Comparison of ENCODE assay signal across 37 mouse cellular contexts in genomic region chr11:110261867-110262266, GRCm38 (mm10). TPM values are rescaled to one million over a fixed set of nuclear protein-coding genes. Genes with fewer than 3 reads are reported as not detected.
"Had no signal": no experiment of that assay in that cellular context is flagged by ENCODE, and none has a peak within 500 bp of the region (broad histone marks: within the 10 kb centered on the region; RNA-seq: fewer than 3 reads in every experiment).

No protein-coding gene starts in this region.

- H3K4me2 ChIP-seq: heart, embryonic 11.5 days; heart, embryonic 12.5 days; heart, embryonic 13.5 days; heart, embryonic 15.5 days; hindbrain, embryonic 12.5 days; hindbrain, embryonic 13.5 days; hindbrain, embryonic 14.5 days; hindbrain, embryonic 15.5 days; intestine, embryonic 15.5 days; kidney, embryonic 15.5 days had no signal

- H3K4me3 ChIP-seq: heart, embryonic 10.5 days; heart, embryonic 12.5 days; heart, embryonic 13.5 days; heart, embryonic 15.5 days; hindbrain, embryonic 10.5 days; hindbrain, embryonic 12.5 days; hindbrain, embryonic 13.5 days; hindbrain, embryonic 15.5 days; intestine, embryonic 15.5 days; kidney, embryonic 15.5 days; layer of hippocampus, adult 2 months had no signal

- H3K36me3 ChIP-seq: heart, embryonic 10.5 days; heart, embryonic 12.5 days; heart, embryonic 13.5 days; heart, embryonic 15.5 days; hindbrain, embryonic 10.5 days; hindbrain, embryonic 12.5 days; hindbrain, embryonic 13.5 days; intestine, embryonic 15.5 days; kidney, embryonic 15.5 days had no signal

- H3K27me3 ChIP-seq: heart, embryonic 12.5 days; heart, embryonic 13.5 days; heart, embryonic 15.5 days; hindbrain, embryonic 12.5 days; hindbrain, embryonic 13.5 days; hindbrain, embryonic 15.5 days; intestine, embryonic 15.5 days; kidney, embryonic 15.5 days had no signal

- H3K9ac ChIP-seq: heart, embryonic 12.5 days; heart, embryonic 13.5 days; heart, embryonic 15.5 days; hindbrain, embryonic 12.5 days; hindbrain, embryonic 13.5 days; hindbrain, embryonic 14.5 days; hindbrain, embryonic 15.5 days; intestine, embryonic 15.5 days; kidney, embryonic 15.5 days had no signal

- H3K27ac ChIP-seq: heart, embryonic 10.5 days; heart, embryonic 13.5 days; heart, embryonic 15.5 days; hindbrain, embryonic 10.5 days; hindbrain, embryonic 12.5 days; hindbrain, embryonic 13.5 days; hindbrain, embryonic 14.5 days; hindbrain, embryonic 15.5 days; hindbrain, postnatal 0 days; intestine, embryonic 15.5 days; kidney, embryonic 15.5 days; kidney, postnatal 0 days; layer of hippocampus, adult 2 months had no signal

- ATAC-seq: hindbrain, embryonic 16.5 days; hindbrain, postnatal 0 days; inflammation-experienced regulatory T-cells, adult 6 months; intestine, embryonic 15.5 days; intestine, embryonic 16.5 days; intestine, postnatal 0 days had no signal

- H3K9me3 ChIP-seq: heart, embryonic 10.5 days; heart, embryonic 13.5 days; heart, embryonic 15.5 days; hindbrain, embryonic 13.5 days; intestine, embryonic 15.5 days; kidney, embryonic 15.5 days had no signal

- DNase-seq: heart, postnatal 10 days; heart, postnatal 14 days; heart, postnatal 36 days; heart, postnatal 4 days; kidney, adult 11 months; kidney, adult 18-20 months; kidney, adult 2 months; kidney, adult 8-10 months; kidney, adult 9 months; kidney, postnatal 10 days; kidney, postnatal 14 days; kidney, postnatal 25 days; kidney, postnatal 36 days; kidney, postnatal 4 days; layer of hippocampus, adult 9-11 months; layer of hippocampus, postnatal 36 days had no signal

- H3K4me1 ChIP-seq: heart, embryonic 10.5 days; heart, embryonic 12.5 days; heart, embryonic 13.5 days; heart, embryonic 15.5 days; hindbrain, embryonic 10.5 days; hindbrain, embryonic 12.5 days; hindbrain, embryonic 13.5 days; hindbrain, embryonic 15.5 days; intestine, embryonic 15.5 days; kidney, embryonic 15.5 days had no signal

RNA-seq across cellular contexts. Expression of gene Abca6, which starts 10.3 kb away (rescaled TPM):
- total RNA-seq: hematopoietic stem cell, adult 5-6 weeks had no signal
- polyA plus RNA-seq: inflammation-experienced regulatory T-cells, adult 6 months; kidney, embryonic 14.5 days had no signal
